Mouse (Mus musculus) liver, postnatal 0 days (tissue): ENCODE measurements around the gene Nsun7. TPM values are rescaled to one million over a fixed set of nuclear protein-coding genes. Genes with fewer than 3 reads are reported as not detected.

Experiments used
- ATAC-seq: fragments of 200-750 bp; cut with Nextera tagmentation; 2 replicates; pipeline ENCODE4 v1.8.0; 2017; ENCODE audit warnings: mild to moderate bottlenecking, moderate library complexity
- DNase-seq: peaks from one replicate; pipeline ENCODE4 v3.0.0-alpha.2; 2016
- H3K27ac ChIP-seq: fragments of 300-500 bp; sonication (generic); 2 replicates; pipeline ENCODE4 v1.5.1; 2014; ENCODE audit warnings: antibody characterized with exemption, moderate library complexity, mild to moderate bottlenecking, low read depth
- H3K27me3 ChIP-seq: fragments of 300-500 bp; sonication (generic); 2 replicates; pipeline ENCODE4 v1.6.1; 2014; ENCODE audit warnings: low read length, control low read depth, mixed read lengths; ENCODE audit not compliant: insufficient read depth
- H3K36me3 ChIP-seq: fragments of 300-500 bp; sonication (generic); replicated peaks from 2 replicates; pipeline ENCODE4 v1.6.1; 2014; ENCODE audit warnings: mild to moderate bottlenecking, control low read depth, low read length, moderate library complexity, mixed read lengths; ENCODE audit not compliant: insufficient read depth
- H3K4me1 ChIP-seq: fragments of 300-500 bp; sonication (generic); 2 replicates; pipeline ENCODE4 v1.6.1; 2014; ENCODE audit warnings: antibody characterized with exemption, mild to moderate bottlenecking, control low read depth; ENCODE audit not compliant: insufficient read depth
- H3K4me2 ChIP-seq: fragments of 300-500 bp; sonication (generic); 2 replicates; pipeline ENCODE4 v1.6.1; 2014; ENCODE audit warnings: low read depth, mild to moderate bottlenecking, low read length, moderate library complexity, mixed read lengths
- H3K4me3 ChIP-seq: fragments of 300-500 bp; sonication (generic); 2 replicates; pipeline ENCODE4 v1.5.1; 2014; ENCODE audit warnings: low read depth, low read length
- H3K9ac ChIP-seq: fragments of 300-500 bp; sonication (generic); replicated peaks from 2 replicates; pipeline ENCODE4 v1.6.1; 2014; ENCODE audit warnings: mild to moderate bottlenecking, moderate library complexity
- H3K9me3 ChIP-seq: fragments of 300-500 bp; sonication (generic); 2 replicates; pipeline ENCODE4 v1.6.1; 2016; ENCODE audit warnings: mild to moderate bottlenecking, control low read depth, low read length, mixed read lengths
- CTCF ChIP-seq: sonication (generic); IDR thresholded peaks from 2 replicates; pipeline ENCODE4 v1.5.1; 2016; ENCODE audit warnings: antibody characterized with exemption, low read depth
- EP300 ChIP-seq: IDR thresholded peaks from 2 replicates; pipeline ENCODE4 v1.6.1; 2016; ENCODE audit warnings: antibody characterized with exemption, low read depth, mild to moderate bottlenecking
- WGBS: fragments of 180-500 bp; shearing (Covaris S2); extraction: QIAGEN DNeasy Blood & Tissue Kit; methylation state at CpG from one replicate; pipeline ENCODE4 v1.1.7; 2014; ENCODE audit not compliant: insufficient replicate concordance; 5-methylcytosine and 5-hydroxymethylcytosine counted together
- polyA plus RNA-seq: library from polyadenylated mRNA; unstranded; fragments of >200 nt; fragmentation: Nextera tagmentation; extraction: Ambion mirVana; gene quantifications from 2 replicates; pipeline ENCODE4 v1.2.1, GENCODE M21; 2015

Gene Nsun7
- polyA plus RNA-seq, 1 experiment from 2014 or later: 0.07 TPM

DNA sequence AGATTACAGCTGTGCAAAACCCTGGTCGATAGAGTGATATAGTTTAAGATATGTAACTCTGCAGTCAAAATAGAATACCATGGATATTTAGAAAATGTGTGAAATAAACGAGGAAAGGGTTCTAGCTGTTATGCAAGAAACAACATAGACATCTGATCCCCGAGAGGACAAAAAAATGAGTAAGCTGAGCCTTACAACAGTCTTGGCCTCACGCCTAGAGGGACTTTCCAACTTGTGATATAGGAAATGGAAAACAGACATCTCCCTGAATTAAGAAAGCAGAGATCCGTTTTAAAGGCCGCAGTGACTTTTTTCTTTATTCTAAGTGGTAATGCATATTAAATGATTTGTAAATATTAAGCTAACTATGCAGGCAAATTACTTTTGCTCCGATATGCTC, 9.9 kb downstream of the Nsun7 start:
- Histone ChIP-seq H3K27ac (no peak overlapping the region), H3K4me1 (no peaks in the 10 kb centered on the region), H3K4me2 (no peak overlapping the region), H3K4me3 (no peak overlapping the region), H3K36me3 (no peaks in the 10 kb centered on the region), H3K27me3 (no peaks in the 10 kb centered on the region), H3K9ac (no peak overlapping the region), H3K9me3 (no peaks in the 10 kb centered on the region)
- ATAC-seq: no peak
- no peak for DNase-seq
- 74% methylated on average over 7 of the region's 7 CpGs for WGBS
- TF ChIP-seq CTCF: no peak
- TF ChIP-seq EP300: no peak

DNA sequence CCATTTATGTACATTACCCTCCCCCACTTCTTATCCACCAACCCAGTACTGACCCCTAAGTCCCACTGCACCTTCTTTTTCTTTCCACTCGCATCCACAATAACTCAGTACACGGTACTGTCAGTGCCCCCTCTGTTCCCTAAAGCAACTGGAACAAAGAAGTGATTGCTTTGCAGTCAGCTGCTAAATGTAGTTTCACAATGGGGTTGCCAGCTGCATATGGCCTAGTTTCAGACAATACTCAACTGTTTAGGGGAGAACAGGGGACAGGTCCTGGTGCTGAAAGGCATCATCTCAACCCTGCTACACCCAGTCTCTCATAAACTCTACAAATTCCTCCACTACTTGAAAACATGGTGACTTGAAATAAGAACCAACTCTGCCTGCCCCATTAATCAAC, 11.4 kb downstream of the Nsun7 start:
- ATAC-seq: no peak

DNA sequence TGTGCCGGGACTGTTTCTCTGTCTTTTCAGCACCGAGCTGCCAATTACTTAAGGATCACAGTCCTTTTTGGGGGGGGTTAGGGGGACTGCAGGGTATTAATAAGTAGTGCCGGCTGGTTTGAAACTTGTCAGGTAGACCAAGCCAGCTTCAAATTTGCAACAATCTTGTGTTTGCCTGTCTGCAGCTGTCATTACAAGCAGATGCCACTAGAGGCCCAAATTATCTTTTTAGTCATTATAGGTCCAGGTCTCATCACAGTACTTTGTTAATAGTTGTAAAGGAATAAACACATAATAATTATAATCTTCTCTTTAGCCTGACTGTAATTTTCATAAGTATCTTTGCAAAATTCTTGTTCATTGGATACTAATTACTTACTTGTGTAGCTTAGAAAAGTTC, 14.7 kb downstream of the Nsun7 start:
- 56% methylated on average over 3 of the region's 3 CpGs for WGBS
- Histone ChIP-seq H3K36me3 (no peaks in the 10 kb centered on the region), H3K4me3 (no peak overlapping the region), H3K9ac (no peak overlapping the region), H3K4me2 (no peak overlapping the region), H3K27me3 (no peaks in the 10 kb centered on the region), H3K9me3 (no peaks in the 10 kb centered on the region), H3K27ac (no peak overlapping the region), H3K4me1 (no peaks in the 10 kb centered on the region)
- ATAC-seq (no peak), DNase-seq (no peak)
- TF ChIP-seq EP300 (no peak), CTCF (peak; percentile 26; the same call in 1 of the 2 replicates)

More for the DNA sequence above, 11.4 kb downstream of the Nsun7 start:
- no peaks in the 10 kb centered on the region for H3K36me3 ChIP-seq
- H3K4me3 ChIP-seq: no peak overlapping the region
- no peak overlapping the region for H3K9ac ChIP-seq
- H3K4me1 ChIP-seq: no peaks in the 10 kb centered on the region
- no peak for DNase-seq
- H3K9me3 ChIP-seq: no peaks in the 10 kb centered on the region
- H3K27me3 ChIP-seq: no peaks in the 10 kb centered on the region
- no peak overlapping the region for H3K27ac ChIP-seq
- TF ChIP-seq EP300 (no peak), CTCF (no peak)
- H3K4me2 ChIP-seq: no peak overlapping the region
- WGBS: 87% methylated on average over 2 of the region's 2 CpGs

DNA sequence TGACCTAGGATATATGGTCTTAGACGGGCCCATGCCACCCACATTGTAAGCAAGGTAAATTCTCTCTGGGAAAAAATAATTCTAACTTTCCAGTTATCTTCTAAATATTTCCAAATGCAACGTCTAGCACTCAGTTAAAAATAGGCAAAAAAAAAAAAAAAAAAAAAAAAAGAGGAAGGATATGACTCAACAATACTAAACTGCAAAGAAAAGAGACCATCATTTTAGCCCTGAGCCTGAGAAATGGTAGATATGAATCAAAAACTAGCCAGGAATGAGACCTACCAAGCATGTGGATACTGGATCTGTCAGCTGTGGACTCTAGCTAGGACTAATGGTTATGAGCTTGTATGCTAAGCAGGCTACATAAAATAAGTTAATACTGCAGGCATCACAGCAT, 20.0 kb downstream of the Nsun7 start:
- no peaks in the 10 kb centered on the region for H3K9me3 ChIP-seq
- no peak overlapping the region for H3K4me3 ChIP-seq
- DNase-seq (no peak), ATAC-seq (no peak)
- H3K27me3 ChIP-seq: no peaks in the 10 kb centered on the region
- H3K4me1 ChIP-seq: no peaks in the 10 kb centered on the region
- H3K4me2 ChIP-seq: no peak overlapping the region
- H3K36me3 ChIP-seq: no peaks in the 10 kb centered on the region
- no peak overlapping the region for H3K9ac ChIP-seq
- TF ChIP-seq EP300 (no peak), CTCF (no peak)
- 45% methylated on average over 2 of the region's 2 CpGs for WGBS
- no peak overlapping the region for H3K27ac ChIP-seq

DNA sequence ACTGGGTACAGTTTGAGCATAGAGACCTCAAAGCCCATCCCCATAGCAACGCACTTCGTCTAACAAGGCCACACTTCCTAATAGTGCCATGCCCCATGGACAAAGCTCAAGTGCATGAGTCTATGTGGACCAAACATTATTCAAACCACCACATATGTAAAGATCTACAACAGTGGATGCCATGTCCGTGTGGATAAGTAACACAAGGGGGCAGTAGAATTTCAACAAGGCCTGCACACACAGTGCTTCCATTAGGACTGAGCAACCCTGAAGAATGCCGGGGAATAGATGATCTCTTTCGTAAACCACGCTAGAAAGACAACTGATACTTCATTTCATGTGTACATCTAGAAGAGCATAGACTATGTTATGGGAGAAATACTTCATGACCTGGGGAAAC, 21.0 kb downstream of the Nsun7 start:
- no peak overlapping the region for H3K9ac ChIP-seq
- no peak for ATAC-seq
- no peak overlapping the region for H3K4me2 ChIP-seq
- H3K36me3 ChIP-seq: no peaks in the 10 kb centered on the region
- H3K4me3 ChIP-seq: no peak overlapping the region
- no peaks in the 10 kb centered on the region for H3K27me3 ChIP-seq
- H3K4me1 ChIP-seq: no peaks in the 10 kb centered on the region
- no peak for DNase-seq
- no peak overlapping the region for H3K27ac ChIP-seq
- WGBS: 69% methylated on average over 6 of the region's 6 CpGs
- no peaks in the 10 kb centered on the region for H3K9me3 ChIP-seq
- peak; percentile 38 for TF ChIP-seq CTCF
- no peak for TF ChIP-seq EP300

DNA sequence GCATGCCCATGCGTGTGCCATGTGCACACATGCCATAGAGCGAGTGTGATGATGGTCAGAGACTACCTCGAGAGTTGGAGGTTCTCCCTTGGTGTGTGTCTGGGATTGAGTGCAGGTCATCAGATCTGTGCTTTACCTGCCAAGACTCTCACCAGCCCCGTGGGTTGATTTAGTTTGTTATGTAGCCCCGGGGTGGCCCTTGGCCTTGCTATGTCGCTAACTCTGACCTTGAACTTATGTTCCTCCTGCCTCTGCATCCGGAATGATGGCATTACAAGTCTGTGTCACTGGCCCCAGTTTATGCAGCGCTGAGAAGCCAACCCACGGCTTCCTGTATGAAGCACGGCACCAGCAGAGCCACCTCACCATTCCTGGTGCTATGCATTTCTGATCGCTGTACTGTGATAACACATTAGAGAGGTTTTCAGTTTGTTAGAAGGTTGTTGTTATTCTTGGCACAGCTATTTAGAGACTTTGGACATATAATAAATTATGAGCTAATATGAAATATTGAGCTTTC, 34.5 kb downstream of the Nsun7 start:
- H3K27ac ChIP-seq: no peak overlapping the region
- ATAC-seq (no peak), DNase-seq (no peak)
- H3K4me2 ChIP-seq: no peak overlapping the region
- no peaks in the 10 kb centered on the region for H3K27me3 ChIP-seq
- H3K4me3 ChIP-seq: no peak overlapping the region
- 62% methylated on average over 11 of the region's 11 CpGs for WGBS
- H3K36me3 ChIP-seq: no peaks in the 10 kb centered on the region
- H3K9me3 ChIP-seq: no peaks in the 10 kb centered on the region
- no peaks in the 10 kb centered on the region for H3K4me1 ChIP-seq
- TF ChIP-seq CTCF (no peak), EP300 (no peak)
- no peak overlapping the region for H3K9ac ChIP-seq

DNA sequence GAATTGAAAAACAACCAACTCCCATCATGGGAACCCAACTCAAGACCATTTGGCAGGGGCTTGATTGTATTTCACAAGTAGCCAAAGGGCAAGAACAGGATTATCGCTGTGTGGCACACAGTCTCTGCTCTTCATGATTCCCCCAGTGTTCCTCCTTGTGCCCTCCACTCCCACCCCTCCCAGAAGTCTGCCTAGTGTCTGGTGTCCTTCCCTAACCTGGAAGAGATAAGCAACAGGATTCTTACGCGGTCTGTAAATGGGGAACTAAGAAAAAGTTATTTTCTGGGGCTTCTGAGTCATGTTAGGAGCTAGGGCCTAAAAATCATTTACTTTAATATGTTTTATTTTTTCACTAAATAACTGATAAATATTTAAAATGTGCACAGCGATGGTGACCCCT, 35.3 kb downstream of the Nsun7 start:
- 70% methylated on average over 4 of the region's 4 CpGs for WGBS
- TF ChIP-seq EP300 (no peak), CTCF (no peak)
- no peaks in the 10 kb centered on the region for H3K9me3 ChIP-seq

More for the DNA sequence above, 35.3 kb downstream of the Nsun7 start:
- DNase-seq (no peak), ATAC-seq (no peak)
- no peaks in the 10 kb centered on the region for H3K27me3 ChIP-seq
- no peaks in the 10 kb centered on the region for H3K4me1 ChIP-seq
- no peak overlapping the region for H3K4me2 ChIP-seq
- no peak overlapping the region for H3K27ac ChIP-seq
- H3K36me3 ChIP-seq: no peaks in the 10 kb centered on the region
- no peak overlapping the region for H3K4me3 ChIP-seq
- H3K9ac ChIP-seq: no peak overlapping the region
